Mouse (Mus musculus): Measurements from ENCODE around the gene Olfr380. TPM values are rescaled to one million over a fixed set of nuclear protein-coding genes. Genes with fewer than 3 reads are reported as not detected.

Gene Olfr380
- polyA plus RNA-seq (2015; fragmentation: Nextera tagmentation; extraction: Ambion mirVana): not detected in 2 replicates

DNA sequence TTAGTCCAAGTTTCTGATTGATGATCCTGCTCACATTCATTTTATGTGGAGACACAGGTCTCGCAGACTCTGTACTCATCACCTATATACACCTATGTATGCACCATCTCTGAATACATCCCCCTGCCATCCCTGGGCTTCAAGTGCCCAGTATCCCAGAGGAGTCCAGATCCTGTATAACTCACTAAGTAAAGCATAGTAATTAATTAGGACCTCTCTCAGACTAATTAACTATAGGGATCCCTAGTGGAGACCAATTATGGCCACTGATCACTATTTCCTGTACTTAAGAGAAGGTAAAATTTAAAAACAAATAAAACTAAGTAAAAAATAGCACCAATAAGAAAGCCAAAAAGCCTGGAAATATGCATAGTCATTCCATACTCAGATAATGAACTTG lies at the start of gene Olfr380:
Gene Olfr380, minus strand, starts transcription at position 101 of the 400 bp plus-strand sequence.
- H3K9ac ChIP-seq (ENCODE audit: low read depth, low read length): no peak within 1 kb of the TSS
- TF ChIP-seq CTCF (IDR thresholded peaks at IDR 0.05; ENCODE audit: low read depth): no peak
- no peak for DNase-seq (ENCODE audit: low spot score)
- H3K9me3 ChIP-seq (replicated peaks; ENCODE audit: low read length): no peaks in the 10 kb centered on the region
- no peaks in the 10 kb centered on the region for H3K27me3 ChIP-seq (ENCODE audit: insufficient read depth, low read length)
- 90% methylated on average over 1 of the region's 1 CpGs for WGBS
- no peak within 1 kb of the TSS for H3K4me3 ChIP-seq (replicated peaks; ENCODE audit: low read depth, low read length)
- H3K27ac ChIP-seq: no peak within 1 kb of the TSS
- H3K36me3 ChIP-seq (ENCODE audit: insufficient read depth, low read length): no peaks in the 10 kb centered on the region
- H3K4me1 ChIP-seq (replicated peaks; ENCODE audit: insufficient read depth, low read length): no peaks in the 10 kb centered on the region
- no peak within 1 kb of the TSS for H3K4me2 ChIP-seq (ENCODE audit: low read length)
- no peak for ATAC-seq (replicated peaks; ENCODE audit: low FRiP score, low read depth)

DNA sequence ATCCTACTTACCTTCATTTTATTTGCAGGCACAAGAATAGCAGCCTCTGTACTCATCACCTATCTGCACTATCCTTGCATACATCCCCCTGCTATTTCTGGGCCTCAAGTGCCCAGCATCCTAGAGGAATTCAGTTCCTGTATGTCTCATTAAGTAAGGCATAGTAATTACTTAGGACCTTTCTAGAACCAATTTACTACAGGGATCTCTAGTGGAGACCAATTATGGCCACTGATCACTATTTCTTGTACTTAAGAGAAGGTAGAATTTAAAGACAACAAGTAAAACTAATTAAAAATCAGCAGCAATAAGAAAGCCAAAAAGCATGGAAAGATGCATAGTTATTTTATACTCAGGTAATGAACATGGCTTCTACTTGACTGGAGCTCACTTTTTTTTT lies 34.2 kb upstream of the Olfr380 start, which contains the start of gene Olfr381:
Gene Olfr381, minus strand, starts transcription at position 101 of the 400 bp plus-strand sequence.
- H3K9ac ChIP-seq (ENCODE audit: low read depth, low read length): no peak within 1 kb of the TSS
- DNase-seq (ENCODE audit: low spot score): no peak
- no peak within 1 kb of the TSS for H3K4me3 ChIP-seq (replicated peaks; ENCODE audit: low read depth, low read length)
- no peak for ATAC-seq (replicated peaks; ENCODE audit: low FRiP score, low read depth)
- H3K9me3 ChIP-seq (replicated peaks; ENCODE audit: low read length): no peaks in the 10 kb centered on the region
- no peaks in the 10 kb centered on the region for H3K36me3 ChIP-seq (ENCODE audit: insufficient read depth, low read length)
- H3K4me2 ChIP-seq (ENCODE audit: low read length): no peak within 1 kb of the TSS
- no peaks in the 10 kb centered on the region for H3K27me3 ChIP-seq (ENCODE audit: insufficient read depth, low read length)
- no peak for TF ChIP-seq CTCF (IDR thresholded peaks at IDR 0.05; ENCODE audit: low read depth)
- H3K27ac ChIP-seq: no peak within 1 kb of the TSS
- no peaks in the 10 kb centered on the region for H3K4me1 ChIP-seq (replicated peaks; ENCODE audit: insufficient read depth, low read length)

DNA sequence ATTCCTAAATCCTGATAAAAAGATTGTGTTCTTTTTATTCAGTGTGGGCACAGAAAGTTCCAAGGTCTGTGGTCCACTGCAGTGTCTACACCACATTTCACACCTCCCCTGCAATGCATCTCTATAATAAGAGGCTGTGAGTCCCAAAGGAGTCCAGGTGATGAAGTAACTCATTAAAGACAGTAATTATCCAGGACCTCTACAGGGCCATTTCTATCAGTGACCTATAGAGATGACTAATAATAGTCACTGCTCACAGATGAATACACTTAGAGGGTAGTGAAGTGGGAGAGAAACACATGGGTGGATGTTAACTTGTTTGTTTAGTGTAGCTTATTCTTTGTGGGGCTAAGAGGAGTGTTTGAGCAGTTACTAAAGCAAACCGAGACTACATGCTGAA lies 28.9 kb downstream of the Olfr380 start, which contains the start of gene Olfr378:
Gene Olfr378, minus strand, starts transcription at position 101 of the 400 bp plus-strand sequence.
- TF ChIP-seq CTCF (IDR thresholded peaks at IDR 0.05; ENCODE audit: low read depth): no peak
- no peak for ATAC-seq (replicated peaks; ENCODE audit: low FRiP score, low read depth)
- no peaks in the 10 kb centered on the region for H3K9me3 ChIP-seq (replicated peaks; ENCODE audit: low read length)
- H3K9ac ChIP-seq (ENCODE audit: low read depth, low read length): no peak within 1 kb of the TSS
- WGBS: 89% methylated on average over 1 of the region's 1 CpGs
- no peak within 1 kb of the TSS for H3K4me3 ChIP-seq (replicated peaks; ENCODE audit: low read depth, low read length)
- H3K4me1 ChIP-seq (replicated peaks; ENCODE audit: insufficient read depth, low read length): no peaks in the 10 kb centered on the region
- DNase-seq (ENCODE audit: low spot score): no peak
- H3K36me3 ChIP-seq (ENCODE audit: insufficient read depth, low read length): no peaks in the 10 kb centered on the region
- no peak within 1 kb of the TSS for H3K27ac ChIP-seq
- no peaks in the 10 kb centered on the region for H3K27me3 ChIP-seq (ENCODE audit: insufficient read depth, low read length)
- no peak within 1 kb of the TSS for H3K4me2 ChIP-seq (ENCODE audit: low read length)

Other genes with a start within 250 kb of the Olfr380 start
- not detected in 2 replicates for gene Trpv1, start 223.2 kb downstream of the Olfr380 start, polyA plus RNA-seq (2015; fragmentation: Nextera tagmentation; extraction: Ambion mirVana)
- gene Trpv3, start 190.1 kb downstream of the Olfr380 start, polyA plus RNA-seq (2015; fragmentation: Nextera tagmentation; extraction: Ambion mirVana): 0.16 and 0.19 TPM in 2 replicates
- 62.8 and 68.6 TPM in 2 replicates for gene Aspa, start 127.9 kb downstream of the Olfr380 start, polyA plus RNA-seq (2015; fragmentation: Nextera tagmentation; extraction: Ambion mirVana)
- gene Gm49340, start 127.8 kb downstream of the Olfr380 start, polyA plus RNA-seq (2015; fragmentation: Nextera tagmentation; extraction: Ambion mirVana): not detected in 2 replicates
- 0.26 and 0.28 TPM in 2 replicates for gene Spata22, start 127.8 kb downstream of the Olfr380 start, polyA plus RNA-seq (2015; fragmentation: Nextera tagmentation; extraction: Ambion mirVana)
- gene Olfr20, start 106.7 kb downstream of the Olfr380 start, polyA plus RNA-seq (2015; fragmentation: Nextera tagmentation; extraction: Ambion mirVana): not detected in 2 replicates
- not detected in 2 replicates for gene Olfr376, start 86.3 kb downstream of the Olfr380 start, polyA plus RNA-seq (2015; fragmentation: Nextera tagmentation; extraction: Ambion mirVana)
- gene Olfr1, start 57.9 kb downstream of the Olfr380 start, polyA plus RNA-seq (2015; fragmentation: Nextera tagmentation; extraction: Ambion mirVana): not detected in 2 replicates
- not detected in 2 replicates for gene Olfr378, start 29.0 kb downstream of the Olfr380 start, polyA plus RNA-seq (2015; fragmentation: Nextera tagmentation; extraction: Ambion mirVana)
- not detected in 2 replicates for gene Olfr381, start 34.1 kb upstream of the Olfr380 start, polyA plus RNA-seq (2015; fragmentation: Nextera tagmentation; extraction: Ambion mirVana)
- not detected in 2 replicates for gene Olfr382, start 59.7 kb upstream of the Olfr380 start, polyA plus RNA-seq (2015; fragmentation: Nextera tagmentation; extraction: Ambion mirVana)
- not detected in 2 replicates for gene Olfr385, start 135.5 kb upstream of the Olfr380 start, polyA plus RNA-seq (2015; fragmentation: Nextera tagmentation; extraction: Ambion mirVana)
- not detected in 2 replicates for gene Olfr384, start 141.1 kb upstream of the Olfr380 start, polyA plus RNA-seq (2015; fragmentation: Nextera tagmentation; extraction: Ambion mirVana)
- gene Zfp735, start 231.3 kb upstream of the Olfr380 start, polyA plus RNA-seq (2015; fragmentation: Nextera tagmentation; extraction: Ambion mirVana): not detected in 2 replicates

All from kidney, postnatal 0 days (tissue).